Mouse (Mus musculus) stomach, postnatal 0 days (tissue): ENCODE data around the gene Rhoj.

ENCODE experiments used
- CTCF ChIP-seq: IDR thresholded peaks from 2 replicates; pipeline ENCODE4 v1.5.1; 2016; ENCODE audit warnings: antibody characterized with exemption, low read depth, mild to moderate bottlenecking, moderate library complexity
- EP300 ChIP-seq: optimal IDR thresholded peaks from 2 replicates; pipeline ENCODE3; 2016; ENCODE audit warnings: antibody characterized with exemption

GRCm38 (mm10) chr12:75283226-75283625 is 24.9 kb upstream of the Rhoj start:
- TF ChIP-seq CTCF = no peak
- TF ChIP-seq EP300 = no peak
